Mouse (Mus musculus) heart, adult 2 months (tissue): Measurements from ENCODE around the gene Ecm2. TPM values are rescaled to one million over a fixed set of nuclear protein-coding genes. Genes with fewer than 3 reads are reported as not detected.

ENCODE experiments used
- DNase-seq, 2 experiments: peaks; one replicate each; pipeline ENCODE4 v3.0.0; 2021
- H3K27ac ChIP-seq: fragments of 200-600 bp; 2 replicates; pipeline ENCODE4 v1.8.1; 2022
- H3K27me3 ChIP-seq: fragments of 200-500 bp; 2 replicates; pipeline ENCODE4 v1.6.1; 2012; ENCODE audit warnings: mild to moderate bottlenecking, low read length, inconsistent platforms, mixed read lengths; ENCODE audit not compliant: control insufficient read depth, insufficient read depth
- H3K36me3 ChIP-seq: fragments of 200-500 bp; 2 replicates; pipeline ENCODE4 v1.6.1; 2012; ENCODE audit warnings: low read length, inconsistent platforms; ENCODE audit not compliant: control insufficient read depth, insufficient read depth
- H3K4me1 ChIP-seq: fragments of 200-500 bp; 2 replicates; pipeline ENCODE4 v1.6.1; 2011; ENCODE audit warnings: low read length; ENCODE audit not compliant: control insufficient read depth, insufficient read depth
- H3K4me3 ChIP-seq: fragments of 200-600 bp; 2 replicates; pipeline ENCODE4 v1.8.1; 2022
- H3K79me2 ChIP-seq: fragments of 200-500 bp; replicated peaks from 2 replicates; pipeline ENCODE4 v1.6.1; 2012; ENCODE audit warnings: mild to moderate bottlenecking, inconsistent platforms, low read length, moderate library complexity, mixed read lengths; ENCODE audit not compliant: control insufficient read depth, insufficient read depth
- H3K9ac ChIP-seq: fragments of 200-500 bp; 2 replicates; pipeline ENCODE4 v1.6.1; 2012; ENCODE audit warnings: low read depth, mild to moderate bottlenecking, control low read depth, inconsistent platforms, low read length, mixed read lengths
- CTCF ChIP-seq: fragments of 200-600 bp; IDR thresholded peaks from 2 replicates; pipeline ENCODE4 v1.8.1; 2022; ENCODE audit warnings: antibody characterized with exemption, mild to moderate bottlenecking, moderate library complexity
- EP300 ChIP-seq: fragments of 200-500 bp; IDR thresholded peaks from 2 replicates; pipeline ENCODE4 v1.6.1; 2011; ENCODE audit warnings: low read depth, low read length, control low read depth; ENCODE audit not compliant: insufficient read depth
- POLR2A ChIP-seq: fragments of 200-500 bp; IDR thresholded peaks from 2 replicates; pipeline ENCODE4 v1.6.1; 2011; ENCODE audit warnings: mild to moderate bottlenecking, low read depth, low read length, control low read depth; ENCODE audit not compliant: insufficient read depth
- WGBS: fragments of 180-500 bp; shearing (Covaris S2); methylation state at CpG from one replicate; pipeline ENCODE4 v1.1.7; 2018; 5-methylcytosine and 5-hydroxymethylcytosine counted together
- intact Hi-C: fragments of 180-260 bp; cut with DNase I; formaldehyde crosslinking; loops from one replicate; pipeline ENCODE4 v1.15.1; 2025
- polyA plus RNA-seq: library from polyadenylated mRNA; depleted of rRNA; stranded (reverse); fragments of >200 nt; gene quantifications from 2 replicates; pipeline ENCODE4 v1.2.3, GENCODE M21; 2012; rRNA removed
- total RNA-seq, 2 experiments: library from RNA; stranded (reverse); gene quantifications; 2 replicates each; pipeline ENCODE4 v1.2.3; 2021

The Ecm2 gene
- total and polyA plus RNA-seq, 3 experiments: 8.2 to 15.4 (median 13.4) TPM

GRCm38 (mm10) chr13:49560886-49561285 lies 56.3 kb downstream of the Ecm2 start:
- no peak overlapping the region for H3K9ac ChIP-seq
- intact Hi-C loops: no loop called here
- WGBS: 22% methylated on average over 2 of the region's 2 CpGs
- H3K27me3 ChIP-seq: no peaks in the 10 kb centered on the region
- TF ChIP-seq EP300 (no peak), CTCF (no peak), POLR2A (no peak)
- H3K4me3 ChIP-seq: no peak overlapping the region
- H3K36me3 ChIP-seq: peaks cover 2% of the 10 kb centered on the region; the same call in 1 of the 2 replicates
- H3K79me2 ChIP-seq: no peaks in the 10 kb centered on the region
- DNase-seq: no peak
- no peak overlapping the region; the same call in 1 of the 2 replicates for H3K27ac ChIP-seq
- peaks cover 2% of the 10 kb centered on the region for H3K4me1 ChIP-seq

GRCm38 (mm10) chr13:49564347-49564746 lies 59.7 kb downstream of the Ecm2 start:
- Histone ChIP-seq H3K27ac (no peak overlapping the region), H3K36me3 (no peaks in the 10 kb centered on the region; the same call in 1 of the 2 replicates), H3K27me3 (no peaks in the 10 kb centered on the region), H3K4me3 (no peak overlapping the region), H3K9ac (no peak overlapping the region), H3K79me2 (no peaks in the 10 kb centered on the region), H3K4me1 (peaks cover 2% of the 10 kb centered on the region)
- no peak for DNase-seq
- intact Hi-C loops: no loop called here
- 96% methylated on average over 1 of the region's 1 CpGs for WGBS
- TF ChIP-seq CTCF (no peak), EP300 (no peak), POLR2A (no peak)

- Histone ChIP-seq H3K4me1 (no peaks in the 10 kb centered on the region), H3K36me3 (no peaks in the 10 kb centered on the region), H3K4me3 (no peak overlapping the region), H3K27me3 (no peaks in the 10 kb centered on the region), H3K27ac (no peak overlapping the region), H3K9ac (no peak overlapping the region), H3K79me2 (no peaks in the 10 kb centered on the region)
- TF ChIP-seq EP300: no peak
- no peak for TF ChIP-seq CTCF
- TF ChIP-seq POLR2A: no peak
- DNase-seq: no peak
- WGBS: 84% methylated on average over 3 of the region's 3 CpGs
- intact Hi-C loops: no loop called here
Measured at GRCm38 (mm10) chr13:49570371-49570770, 65.8 kb downstream of the Ecm2 start.

- H3K36me3 ChIP-seq: no peaks in the 10 kb centered on the region
- DNase-seq: no peak
- intact Hi-C loops: no loop called here
- H3K79me2 ChIP-seq: no peaks in the 10 kb centered on the region
- H3K9ac ChIP-seq: no peak overlapping the region
- H3K27me3 ChIP-seq: no peaks in the 10 kb centered on the region
- no peak for TF ChIP-seq POLR2A
- TF ChIP-seq EP300: no peak
- no peak for TF ChIP-seq CTCF
- H3K4me1 ChIP-seq: no peaks in the 10 kb centered on the region
- H3K4me3 ChIP-seq: no peak overlapping the region
- 77% methylated on average over 2 of the region's 2 CpGs for WGBS
- H3K27ac ChIP-seq: no peak overlapping the region
Measured at GRCm38 (mm10) chr13:49571418-49571817, 66.8 kb downstream of the Ecm2 start.

- intact Hi-C loops: loop anchor here (5.0 kb wide), 1 partner anchor 40 kb away; the partner anchor contains the start of gene Aspn
- no peak for DNase-seq
- no peaks in the 10 kb centered on the region; the same call in 1 of the 2 replicates for H3K4me1 ChIP-seq
- H3K79me2 ChIP-seq: no peaks in the 10 kb centered on the region
- TF ChIP-seq EP300 (no peak), POLR2A (no peak), CTCF (no peak)
- H3K36me3 ChIP-seq: no peaks in the 10 kb centered on the region
- H3K27me3 ChIP-seq: no peaks in the 10 kb centered on the region
- H3K27ac ChIP-seq: peak within 1 kb of the TSS; percentile 76
- H3K9ac ChIP-seq: no peak within 1 kb of the TSS
- H3K4me3 ChIP-seq: no peak within 1 kb of the TSS
- WGBS: 48% methylated on average over 8 of the region's 8 CpGs
Measured at GRCm38 (mm10) chr13:49581541-49582530, 77.2 kb downstream of the Ecm2 start, which contains the start of gene Omd. Omd (plus strand) TSS chr13:49582462.

Other genes starting within 250 kb of the Ecm2 start
- 1 to 10 TPM in 1 of 2 experiments, under 1 TPM in 1; 0.96 to 1.0 TPM for gene Fgd3, start 184.5 kb upstream of the Ecm2 start, total RNA-seq
- 0.96 and 0.97 TPM in 2 replicates for gene Fgd3, start 184.5 kb upstream of the Ecm2 start, polyA plus RNA-seq
- 10 to 100 TPM; 72.4 to 77.6 TPM for gene Bicd2, start 163.2 kb upstream of the Ecm2 start, total RNA-seq
- 44.5 and 64.2 TPM in 2 replicates for gene Bicd2, start 163.2 kb upstream of the Ecm2 start, polyA plus RNA-seq
- gene Ippk, start 83.6 kb upstream of the Ecm2 start, total RNA-seq: 1 to 10 TPM; 6.7 to 7.3 TPM
- 4.3 and 6.9 TPM in 2 replicates for gene Ippk, start 83.6 kb upstream of the Ecm2 start, polyA plus RNA-seq
- gene Tes3-ps, start 11.5 kb upstream of the Ecm2 start, total RNA-seq: 1 to 10 TPM in 1 of 2 experiments, under 1 TPM in 1; 0.99 to 1.4 TPM
- gene Tes3-ps, start 11.5 kb upstream of the Ecm2 start, polyA plus RNA-seq: 0.08 and 0.09 TPM in 2 replicates
- gene Aspn, start 39.6 kb downstream of the Ecm2 start, total RNA-seq: 10 to 100 TPM; 13.8 to 16.7 TPM
- 4.3 and 12.0 TPM in 2 replicates for gene Aspn, start 39.6 kb downstream of the Ecm2 start, polyA plus RNA-seq
- gene Omd, start 77.7 kb downstream of the Ecm2 start, total RNA-seq: 1 to 10 TPM; 1.1 to 1.6 TPM
- 0.94 and 1.2 TPM in 2 replicates for gene Omd, start 77.7 kb downstream of the Ecm2 start, polyA plus RNA-seq
- 10 to 100 TPM; 69.0 to 74.7 TPM for gene Ogn, start 103.2 kb downstream of the Ecm2 start, total RNA-seq
- gene Ogn, start 103.2 kb downstream of the Ecm2 start, polyA plus RNA-seq: 27.4 and 71.7 TPM in 2 replicates
- 1 to 10 TPM; 1.8 to 2.4 TPM for gene Cenpp, start 148.0 kb downstream of the Ecm2 start, total RNA-seq
- gene Cenpp, start 148.0 kb downstream of the Ecm2 start, polyA plus RNA-seq: 0.57 and 1.1 TPM in 2 replicates
- 10 to 100 TPM; 19.3 to 19.4 TPM for gene Nol8, start 148.3 kb downstream of the Ecm2 start, total RNA-seq
- gene Nol8, start 148.3 kb downstream of the Ecm2 start, polyA plus RNA-seq: 1.4 and 3.2 TPM in 2 replicates
- gene Iars, start 177.3 kb downstream of the Ecm2 start, total RNA-seq: 10 to 100 TPM; 52.2 to 75.0 TPM
- 19.4 and 38.1 TPM in 2 replicates for gene Iars, start 177.3 kb downstream of the Ecm2 start, polyA plus RNA-seq